Mouse (Mus musculus) liver, postnatal 0 days (tissue): ENCODE data around the gene Fam198a. TPM values are rescaled to one million over a fixed set of nuclear protein-coding genes. Genes with fewer than 3 reads are reported as not detected.

Source experiments
- ATAC-seq: fragments of 200-750 bp; cut with Nextera tagmentation; 2 replicates; pipeline ENCODE4 v1.8.0; 2017; ENCODE audit warnings: mild to moderate bottlenecking, moderate library complexity
- DNase-seq: peaks from one replicate; pipeline ENCODE4 v3.0.0-alpha.2; 2016
- H3K27ac ChIP-seq: fragments of 300-500 bp; sonication (generic); 2 replicates; pipeline ENCODE4 v1.5.1; 2014; ENCODE audit warnings: antibody characterized with exemption, moderate library complexity, mild to moderate bottlenecking, low read depth
- H3K27me3 ChIP-seq: fragments of 300-500 bp; sonication (generic); 2 replicates; pipeline ENCODE4 v1.6.1; 2014; ENCODE audit warnings: low read length, control low read depth, mixed read lengths; ENCODE audit not compliant: insufficient read depth
- H3K36me3 ChIP-seq: fragments of 300-500 bp; sonication (generic); replicated peaks from 2 replicates; pipeline ENCODE4 v1.6.1; 2014; ENCODE audit warnings: mild to moderate bottlenecking, control low read depth, low read length, moderate library complexity, mixed read lengths; ENCODE audit not compliant: insufficient read depth
- H3K4me1 ChIP-seq: fragments of 300-500 bp; sonication (generic); 2 replicates; pipeline ENCODE4 v1.6.1; 2014; ENCODE audit warnings: antibody characterized with exemption, mild to moderate bottlenecking, control low read depth; ENCODE audit not compliant: insufficient read depth
- H3K4me2 ChIP-seq: fragments of 300-500 bp; sonication (generic); 2 replicates; pipeline ENCODE4 v1.6.1; 2014; ENCODE audit warnings: low read depth, mild to moderate bottlenecking, low read length, moderate library complexity, mixed read lengths
- H3K4me3 ChIP-seq: fragments of 300-500 bp; sonication (generic); 2 replicates; pipeline ENCODE4 v1.5.1; 2014; ENCODE audit warnings: low read depth, low read length
- H3K9ac ChIP-seq: fragments of 300-500 bp; sonication (generic); replicated peaks from 2 replicates; pipeline ENCODE4 v1.6.1; 2014; ENCODE audit warnings: mild to moderate bottlenecking, moderate library complexity
- H3K9me3 ChIP-seq: fragments of 300-500 bp; sonication (generic); 2 replicates; pipeline ENCODE4 v1.6.1; 2016; ENCODE audit warnings: mild to moderate bottlenecking, control low read depth, low read length, mixed read lengths
- CTCF ChIP-seq: sonication (generic); IDR thresholded peaks from 2 replicates; pipeline ENCODE4 v1.5.1; 2016; ENCODE audit warnings: antibody characterized with exemption, low read depth
- EP300 ChIP-seq: IDR thresholded peaks from 2 replicates; pipeline ENCODE4 v1.6.1; 2016; ENCODE audit warnings: antibody characterized with exemption, low read depth, mild to moderate bottlenecking
- WGBS: fragments of 180-500 bp; shearing (Covaris S2); extraction: QIAGEN DNeasy Blood & Tissue Kit; methylation state at CpG from one replicate; pipeline ENCODE4 v1.1.7; 2014; ENCODE audit not compliant: insufficient replicate concordance; 5-methylcytosine and 5-hydroxymethylcytosine counted together
- polyA plus RNA-seq: library from polyadenylated mRNA; unstranded; fragments of >200 nt; fragmentation: Nextera tagmentation; extraction: Ambion mirVana; gene quantifications from 2 replicates; pipeline ENCODE4 v1.2.1, GENCODE M21; 2015

The Fam198a gene
- polyA plus RNA-seq, 1 experiment from 2014 or later = 0.32 TPM

- no peaks in the 10 kb centered on the region for H3K9me3 ChIP-seq
- no peaks in the 10 kb centered on the region for H3K27me3 ChIP-seq
- no peak overlapping the region for H3K4me2 ChIP-seq
- TF ChIP-seq CTCF (no peak), EP300 (no peak)
- H3K4me1 ChIP-seq = 0 out of 2 replicates have a peak, but pooled peaks cover 3% of the 10 kb centered on the region
- H3K4me3 ChIP-seq = no peak overlapping the region
- no peak overlapping the region for H3K27ac ChIP-seq
- 83% methylated on average over 6 of the region's 6 CpGs for WGBS
- DNase-seq (no peak), ATAC-seq (no peak)
- H3K36me3 ChIP-seq = no peaks in the 10 kb centered on the region
- no peak overlapping the region for H3K9ac ChIP-seq
Measured at GRCm38 (mm10) chr9:122024419-122024818, 73.6 kb downstream of the Fam198a start.

GRCm38 (mm10) chr9:122025855-122026590 lies 75.2 kb downstream of the Fam198a start:
- Histone ChIP-seq H3K27ac (no peak overlapping the region), H3K9me3 (no peaks in the 10 kb centered on the region), H3K36me3 (no peaks in the 10 kb centered on the region), H3K4me1 (0 out of 2 replicates have a peak, but pooled peaks cover 3% of the 10 kb centered on the region), H3K4me2 (no peak overlapping the region), H3K9ac (no peak overlapping the region), H3K4me3 (no peak overlapping the region), H3K27me3 (no peaks in the 10 kb centered on the region)
- no peak for TF ChIP-seq EP300
- TF ChIP-seq CTCF = no peak
- WGBS = 55% methylated on average over 7 of the region's 7 CpGs
- no peak for ATAC-seq
- DNase-seq = no peak

GRCm38 (mm10) chr9:122027081-122027913 lies 76.5 kb downstream of the Fam198a start:
- Histone ChIP-seq H3K9me3 (no peaks in the 10 kb centered on the region), H3K4me3 (no peak overlapping the region), H3K27me3 (no peaks in the 10 kb centered on the region), H3K27ac (peak overlapping the region; percentile 76), H3K4me2 (no peak overlapping the region), H3K36me3 (no peaks in the 10 kb centered on the region), H3K4me1 (0 out of 2 replicates have a peak, but pooled peaks cover 3% of the 10 kb centered on the region), H3K9ac (no peak overlapping the region)
- no peak for TF ChIP-seq EP300
- no peak for TF ChIP-seq CTCF
- ATAC-seq (peak; percentile 16), DNase-seq (no peak)
- WGBS = 57% methylated on average over 6 of the region's 6 CpGs

GRCm38 (mm10) chr9:122027914-122028745 lies 77.3 kb downstream of the Fam198a start:
- peak overlapping the region; percentile 76 for H3K27ac ChIP-seq
- 0 out of 2 replicates have a peak, but pooled peaks cover 3% of the 10 kb centered on the region for H3K4me1 ChIP-seq
- DNase-seq (no peak), ATAC-seq (peak; percentile 31)
- no peak overlapping the region for H3K4me2 ChIP-seq
- H3K27me3 ChIP-seq = no peaks in the 10 kb centered on the region
- H3K9ac ChIP-seq = no peak overlapping the region
- H3K36me3 ChIP-seq = no peaks in the 10 kb centered on the region
- 42% methylated on average over 11 of the region's 11 CpGs for WGBS
- H3K9me3 ChIP-seq = no peaks in the 10 kb centered on the region
- TF ChIP-seq CTCF = no peak
- peak; percentile 79 for TF ChIP-seq EP300
- no peak overlapping the region for H3K4me3 ChIP-seq

GRCm38 (mm10) chr9:122029765-122030164 lies 79.0 kb downstream of the Fam198a start:
- Histone ChIP-seq H3K9me3 (no peaks in the 10 kb centered on the region), H3K4me3 (no peak overlapping the region), H3K4me2 (no peak overlapping the region), H3K36me3 (no peaks in the 10 kb centered on the region), H3K9ac (no peak overlapping the region), H3K27me3 (no peaks in the 10 kb centered on the region), H3K27ac (no peak overlapping the region), H3K4me1 (0 out of 2 replicates have a peak, but pooled peaks cover 3% of the 10 kb centered on the region)
- no peak for ATAC-seq
- TF ChIP-seq EP300 (no peak), CTCF (no peak)
- WGBS = 82% methylated on average over 7 of the region's 7 CpGs
- no peak for DNase-seq

Other genes with a start within 250 kb of the Fam198a start
- gene Sec22c, start 245.5 kb upstream of the Fam198a start, polyA plus RNA-seq = 3.6 and 4.4 TPM in 2 replicates
- gene Ss18l2, start 240.7 kb upstream of the Fam198a start, polyA plus RNA-seq = 112 and 119 TPM in 2 replicates
- 14.9 and 17.3 TPM in 2 replicates for gene Nktr, start 231.8 kb upstream of the Fam198a start, polyA plus RNA-seq
- 0.68 and 1.5 TPM in 2 replicates for gene Zfp651, start 191.7 kb upstream of the Fam198a start, polyA plus RNA-seq
- gene Klhl40, start 173.4 kb upstream of the Fam198a start, polyA plus RNA-seq = 0.13 and 0.81 TPM in 2 replicates
- 0.73 TPM in 1 of 2 replicates, not detected in the other for gene Hhatl, start 158.5 kb upstream of the Fam198a start, polyA plus RNA-seq
- not detected in 2 replicates for gene Ccdc13, start 111.5 kb upstream of the Fam198a start, polyA plus RNA-seq
- gene Higd1a, start 92.6 kb upstream of the Fam198a start, polyA plus RNA-seq = 126 and 134 TPM in 2 replicates
- gene Ackr2, start 52.6 kb upstream of the Fam198a start, polyA plus RNA-seq = 1.0 and 1.1 TPM in 2 replicates
- 130 and 144 TPM in 2 replicates for gene Cyp8b1, start 34.7 kb upstream of the Fam198a start, polyA plus RNA-seq
- 3.1 and 3.6 TPM in 2 replicates for gene Pomgnt2, start 46.1 kb downstream of the Fam198a start, polyA plus RNA-seq
- 24.0 and 25.5 TPM in 2 replicates for gene Snrk, start 166.3 kb downstream of the Fam198a start, polyA plus RNA-seq